Mouse (Mus musculus): ENCODE data around the gene Sirt2.

Gene Sirt2

DNA sequence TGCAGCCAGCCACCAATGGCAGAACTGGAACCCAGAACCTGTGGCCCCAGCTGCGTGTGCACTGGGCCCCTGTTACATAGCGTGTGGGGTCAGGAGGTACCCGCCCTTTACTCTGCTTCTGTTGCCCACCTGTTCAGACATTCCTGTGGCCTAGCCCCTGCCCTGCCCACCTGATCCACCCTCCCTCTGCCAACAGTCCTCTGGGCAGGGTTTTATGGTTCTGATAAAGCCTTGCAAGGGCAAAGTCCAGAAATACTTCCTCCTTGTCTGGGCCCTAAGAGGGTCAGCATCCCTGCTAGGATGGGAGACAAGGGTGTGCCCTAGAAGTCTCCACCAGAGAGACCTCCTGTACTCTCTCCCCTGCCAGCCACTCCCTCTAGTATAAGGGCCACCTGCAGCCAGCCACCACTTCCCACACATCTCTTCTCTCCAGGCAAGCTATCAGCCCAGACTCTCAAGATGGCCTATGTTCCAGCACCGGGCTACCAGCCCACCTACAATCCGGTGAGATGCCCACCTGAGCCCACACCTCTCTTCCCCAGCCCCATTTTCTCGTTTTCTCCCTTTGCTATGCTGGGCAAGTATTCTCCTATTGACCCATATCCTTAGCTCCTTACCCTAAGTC, 67.3 kb downstream of the Sirt2 start, which contains the start of gene Lgals4:
TSS of gene Lgals4 (plus strand) at position 132 of the 625 bp plus-strand sequence.
- DNase-seq (ENCODE audit: low read depth, low spot score) = no peak

DNA sequence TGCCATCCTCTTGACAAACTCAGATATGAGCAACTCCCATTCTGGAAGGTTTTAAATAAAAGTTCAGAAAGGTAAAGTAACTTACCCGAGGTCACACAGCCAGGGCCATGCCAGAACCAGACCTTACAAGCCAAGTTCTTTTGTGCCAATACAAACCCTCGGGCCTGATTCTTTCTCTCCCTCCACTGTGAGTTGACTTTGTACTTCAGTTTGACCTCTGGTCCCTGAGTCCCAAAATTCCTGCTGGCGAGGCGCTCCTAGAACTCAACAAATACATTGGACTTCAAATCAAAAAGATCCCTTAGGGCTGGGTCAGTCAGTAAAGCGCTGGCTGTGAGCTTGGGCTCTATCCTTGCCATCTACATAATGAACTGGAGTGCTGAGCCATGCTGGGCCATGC, 70.4 kb downstream of the Sirt2 start:
- DNase-seq (ENCODE audit: low read depth, low spot score) = no peak

All from WW6 (cell line).